Mouse (Mus musculus) megakaryocyte, embryonic 14.5 days (primary cell): ENCODE results near the gene Mfn1.

Experiments
- FLI1 ChIP-seq: IDR thresholded peaks from 2 replicates; pipeline ENCODE4 v1.6.1; 2012; ENCODE audit warnings: low read length, inconsistent platforms, mixed read lengths
- GATA1 ChIP-seq: IDR thresholded peaks from 3 replicates; pipeline ENCODE4 v1.6.1; 2012; ENCODE audit warnings: mixed read lengths, low read length, inconsistent platforms, borderline replicate concordance

- no peak for TF ChIP-seq FLI1
- no peak for TF ChIP-seq GATA1
Observed at GRCm38 (mm10) chr3:32494387-32495087, 34.7 kb upstream of the Mfn1 start.
